Mouse (Mus musculus): ENCODE measurements around the gene Slc11a1. TPM values are rescaled to one million over a fixed set of nuclear protein-coding genes. Genes with fewer than 3 reads are reported as not detected.

Slc11a1 gene
- polyA plus RNA-seq, 1 experiment from 2014 or later, result 5.2 TPM

GRCm38 (mm10) chr1:74433220-74433619 lies 58.2 kb downstream of the Slc11a1 start:
- H3K9me3 ChIP-seq (ENCODE audit: control insufficient read depth, low read length), result no peaks in the 10 kb centered on the region
- H3K36me3 ChIP-seq (ENCODE audit: control insufficient read depth, insufficient read depth, low read length), result peaks cover 26% of the 10 kb centered on the region
- no peaks in the 10 kb centered on the region for H3K4me1 ChIP-seq (ENCODE audit: control insufficient read depth, insufficient read depth, low read length)

GRCm38 (mm10) chr1:74434596-74434995 lies 59.6 kb downstream of the Slc11a1 start:
- Histone ChIP-seq H3K9ac (ENCODE audit: low read depth, low read length) (no peak overlapping the region), H3K9me3 (ENCODE audit: control insufficient read depth, low read length) (no peaks in the 10 kb centered on the region), H3K27me3 (ENCODE audit: control insufficient read depth, insufficient read depth, low read length) (no peaks in the 10 kb centered on the region), H3K36me3 (ENCODE audit: control insufficient read depth, insufficient read depth, low read length) (peaks cover 39% of the 10 kb centered on the region), H3K4me3 (ENCODE audit: low read length) (no peak overlapping the region), H3K4me2 (replicated peaks; ENCODE audit: low read depth, low read length) (no peak overlapping the region), H3K4me1 (ENCODE audit: control insufficient read depth, insufficient read depth, low read length) (no peaks in the 10 kb centered on the region), H3K27ac (ENCODE audit: low read depth, low read length) (no peak overlapping the region)
- 48% methylated on average over 5 of the region's 5 CpGs for WGBS
- no peak for ATAC-seq (ENCODE audit: low FRiP score, low TSS enrichment)

More at GRCm38 (mm10) chr1:74433220-74433619, 58.2 kb downstream of the Slc11a1 start:
- Histone ChIP-seq H3K4me2 (replicated peaks; ENCODE audit: low read depth, low read length) (no peak overlapping the region), H3K9ac (ENCODE audit: low read depth, low read length) (no peak overlapping the region), H3K27ac (ENCODE audit: low read depth, low read length) (no peak overlapping the region), H3K27me3 (ENCODE audit: control insufficient read depth, insufficient read depth, low read length) (no peaks in the 10 kb centered on the region), H3K4me3 (ENCODE audit: low read length) (no peak overlapping the region)
- 0 out of 2 replicates have a peak, but pooled peaks have one; percentile 41 for ATAC-seq (ENCODE audit: low FRiP score, low TSS enrichment)
- 84% methylated on average over 6 of the region's 6 CpGs for WGBS

- H3K27ac ChIP-seq (ENCODE audit: low read depth, low read length), result no peak overlapping the region
- no peak for ATAC-seq (ENCODE audit: low FRiP score, low TSS enrichment)
- no peaks in the 10 kb centered on the region for H3K9me3 ChIP-seq (ENCODE audit: control insufficient read depth, low read length)
- 90% methylated on average over 6 of the region's 6 CpGs for WGBS
- no peak overlapping the region for H3K9ac ChIP-seq (ENCODE audit: low read depth, low read length)
- H3K4me2 ChIP-seq (replicated peaks; ENCODE audit: low read depth, low read length), result no peak overlapping the region
- no peak overlapping the region for H3K4me3 ChIP-seq (ENCODE audit: low read length)
- no peaks in the 10 kb centered on the region for H3K27me3 ChIP-seq (ENCODE audit: control insufficient read depth, insufficient read depth, low read length)
- H3K4me1 ChIP-seq (ENCODE audit: control insufficient read depth, insufficient read depth, low read length), result no peaks in the 10 kb centered on the region
- peaks cover 45% of the 10 kb centered on the region for H3K36me3 ChIP-seq (ENCODE audit: control insufficient read depth, insufficient read depth, low read length)
These were observed 60.6 kb downstream of the Slc11a1 start for GRCm38 (mm10) chr1:74435563-74435962.

MicroRNA genes within 50 kb of the gene (microRNA counts, 519-probe panel; counts per million panel counts)
- microRNA mmu-miR-26b, result 4,573 counts per million, percentile 31 among the panel's probes with 10 or more counts

Small RNA genes lying within 50 kb of the gene (microRNA-seq; reads per million reads assigned to microRNA genes)
- gene Mir26b, result 26,936 reads per million, percentile 98 among the genes with 10 or more reads in this experiment

Other genes with a start within 250 kb of the Slc11a1 start
- gene Rufy4, start 249.7 kb upstream of the Slc11a1 start, polyA plus RNA-seq (2014; fragmentation: Nextera tagmentation; extraction: Ambion mirVana), result not detected in 2 replicates
- gene Cxcr2, start 221.2 kb upstream of the Slc11a1 start, polyA plus RNA-seq (2014; fragmentation: Nextera tagmentation; extraction: Ambion mirVana), result 0.10 TPM in 1 of 2 replicates, not detected in the other
- not detected in 2 replicates for gene Cxcr1, start 180.6 kb upstream of the Slc11a1 start, polyA plus RNA-seq (2014; fragmentation: Nextera tagmentation; extraction: Ambion mirVana)
- 378 and 417 TPM in 2 replicates for gene Arpc2, start 139.1 kb upstream of the Slc11a1 start, polyA plus RNA-seq (2014; fragmentation: Nextera tagmentation; extraction: Ambion mirVana)
- 2.5 and 3.2 TPM in 2 replicates for gene Gpbar1, start 96.6 kb upstream of the Slc11a1 start, polyA plus RNA-seq (2014; fragmentation: Nextera tagmentation; extraction: Ambion mirVana)
- 249 and 258 TPM in 2 replicates for gene Aamp, start 90.5 kb upstream of the Slc11a1 start, polyA plus RNA-seq (2014; fragmentation: Nextera tagmentation; extraction: Ambion mirVana)
- gene Pnkd, start 90.3 kb upstream of the Slc11a1 start, polyA plus RNA-seq (2014; fragmentation: Nextera tagmentation; extraction: Ambion mirVana), result 126 and 154 TPM in 2 replicates
- 16.3 and 18.1 TPM in 2 replicates for gene Tmbim1, start 69.6 kb upstream of the Slc11a1 start, polyA plus RNA-seq (2014; fragmentation: Nextera tagmentation; extraction: Ambion mirVana)
- gene Catip, start 13.1 kb upstream of the Slc11a1 start, polyA plus RNA-seq (2014; fragmentation: Nextera tagmentation; extraction: Ambion mirVana), result 0.44 and 0.79 TPM in 2 replicates
- 66.7 and 86.0 TPM in 2 replicates for gene Ctdsp1, start 16.3 kb downstream of the Slc11a1 start, polyA plus RNA-seq (2014; fragmentation: Nextera tagmentation; extraction: Ambion mirVana)
- gene Vil1, start 34.2 kb downstream of the Slc11a1 start, polyA plus RNA-seq (2014; fragmentation: Nextera tagmentation; extraction: Ambion mirVana), result 2.8 and 6.7 TPM in 2 replicates
- 76.1 and 92.9 TPM in 2 replicates for gene Cnot9, start 130.9 kb downstream of the Slc11a1 start, polyA plus RNA-seq (2014; fragmentation: Nextera tagmentation; extraction: Ambion mirVana)
- gene Plcd4, start 167.7 kb downstream of the Slc11a1 start, polyA plus RNA-seq (2014; fragmentation: Nextera tagmentation; extraction: Ambion mirVana), result 1.0 and 1.2 TPM in 2 replicates
- 31.9 and 43.9 TPM in 2 replicates for gene Usp37, start 169.1 kb downstream of the Slc11a1 start, polyA plus RNA-seq (2014; fragmentation: Nextera tagmentation; extraction: Ambion mirVana)
- 5.8 and 10.5 TPM in 2 replicates for gene Zfp142, start 213.1 kb downstream of the Slc11a1 start, polyA plus RNA-seq (2014; fragmentation: Nextera tagmentation; extraction: Ambion mirVana)
- 14.4 and 18.9 TPM in 2 replicates for gene Bcs1l, start 213.1 kb downstream of the Slc11a1 start, polyA plus RNA-seq (2014; fragmentation: Nextera tagmentation; extraction: Ambion mirVana)
- gene Rnf25, start 226.2 kb downstream of the Slc11a1 start, polyA plus RNA-seq (2014; fragmentation: Nextera tagmentation; extraction: Ambion mirVana), result 8.1 and 28.3 TPM in 2 replicates
- gene Stk36, start 226.2 kb downstream of the Slc11a1 start, polyA plus RNA-seq (2014; fragmentation: Nextera tagmentation; extraction: Ambion mirVana), result 6.2 and 7.5 TPM in 2 replicates

Measured in kidney, embryonic 14.5 days (tissue).